Mouse (Mus musculus) hindbrain, postnatal 0 days (tissue): Measurements from ENCODE around the gene Gpnmb. TPM values are rescaled to one million over a fixed set of nuclear protein-coding genes. Genes with fewer than 3 reads are reported as not detected.

ENCODE experiments used
- ATAC-seq: fragments of 200-750 bp; cut with Nextera tagmentation; 2 replicates; pipeline ENCODE4 v1.8.0; 2017; ENCODE audit warnings: mild to moderate bottlenecking, moderate TSS enrichment, moderate library complexity
- DNase-seq: peaks from one replicate; pipeline ENCODE4 v3.0.0-alpha.2; 2015; ENCODE audit warnings: low spot score
- H3K27ac ChIP-seq: fragments of 300-500 bp; sonication (generic); 2 replicates; pipeline ENCODE4 v1.5.1; 2014; ENCODE audit warnings: mild to moderate bottlenecking
- H3K27me3 ChIP-seq: fragments of 300-500 bp; sonication (generic); 2 replicates; pipeline ENCODE4 v1.6.1; 2014; ENCODE audit warnings: low read length, mixed read lengths; ENCODE audit not compliant: insufficient read depth
- H3K36me3 ChIP-seq: fragments of 300-500 bp; sonication (generic); 2 replicates; pipeline ENCODE4 v1.6.1; 2014; ENCODE audit warnings: low read length, mixed read lengths; ENCODE audit not compliant: insufficient read depth
- H3K4me1 ChIP-seq: fragments of 300-500 bp; sonication (generic); 2 replicates; pipeline ENCODE4 v1.6.1; 2014; ENCODE audit warnings: antibody characterized with exemption, low read length, mixed read lengths; ENCODE audit not compliant: insufficient read depth
- H3K4me2 ChIP-seq: fragments of 300-500 bp; sonication (generic); 2 replicates; pipeline ENCODE4 v1.6.1; 2014; ENCODE audit warnings: low read depth, mild to moderate bottlenecking, low read length, moderate library complexity, mixed read lengths
- H3K4me3 ChIP-seq: fragments of 300-500 bp; sonication (generic); 2 replicates; pipeline ENCODE4 v1.5.1; 2014; ENCODE audit warnings: low read length
- H3K9ac ChIP-seq: fragments of 300-500 bp; sonication (generic); replicated peaks from 2 replicates; pipeline ENCODE4 v1.6.1; 2014; ENCODE audit warnings: mild to moderate bottlenecking, low read length, moderate library complexity, mixed read lengths
- H3K9me3 ChIP-seq: fragments of 300-500 bp; sonication (generic); 2 replicates; pipeline ENCODE4 v1.6.1; 2016; ENCODE audit warnings: low read length, mixed read lengths
- CTCF ChIP-seq: IDR thresholded peaks from 2 replicates; pipeline ENCODE4 v1.5.1; 2016; ENCODE audit warnings: antibody characterized with exemption, control low read depth, low read depth
- WGBS: fragments of 180-500 bp; shearing (Covaris S2); extraction: QIAGEN DNeasy Blood & Tissue Kit; methylation state at CpG from one replicate; pipeline ENCODE4 v1.1.7; 2014; 5-methylcytosine and 5-hydroxymethylcytosine counted together
- polyA plus RNA-seq: library from polyadenylated mRNA; unstranded; fragments of >200 nt; fragmentation: Nextera tagmentation; extraction: Ambion mirVana; gene quantifications from 2 replicates; pipeline ENCODE4 v1.2.1, GENCODE M21; 2015
- total RNA-seq: library from RNA; depleted of rRNA; stranded (reverse); fragments of >200 nt; gene quantifications from 2 replicates; pipeline ENCODE4 v1.2.3, GENCODE M21; 2014

Gene Gpnmb
- total and polyA plus RNA-seq, 2 experiments from 2014 or later, result 0.45 to 0.89 TPM

DNA sequence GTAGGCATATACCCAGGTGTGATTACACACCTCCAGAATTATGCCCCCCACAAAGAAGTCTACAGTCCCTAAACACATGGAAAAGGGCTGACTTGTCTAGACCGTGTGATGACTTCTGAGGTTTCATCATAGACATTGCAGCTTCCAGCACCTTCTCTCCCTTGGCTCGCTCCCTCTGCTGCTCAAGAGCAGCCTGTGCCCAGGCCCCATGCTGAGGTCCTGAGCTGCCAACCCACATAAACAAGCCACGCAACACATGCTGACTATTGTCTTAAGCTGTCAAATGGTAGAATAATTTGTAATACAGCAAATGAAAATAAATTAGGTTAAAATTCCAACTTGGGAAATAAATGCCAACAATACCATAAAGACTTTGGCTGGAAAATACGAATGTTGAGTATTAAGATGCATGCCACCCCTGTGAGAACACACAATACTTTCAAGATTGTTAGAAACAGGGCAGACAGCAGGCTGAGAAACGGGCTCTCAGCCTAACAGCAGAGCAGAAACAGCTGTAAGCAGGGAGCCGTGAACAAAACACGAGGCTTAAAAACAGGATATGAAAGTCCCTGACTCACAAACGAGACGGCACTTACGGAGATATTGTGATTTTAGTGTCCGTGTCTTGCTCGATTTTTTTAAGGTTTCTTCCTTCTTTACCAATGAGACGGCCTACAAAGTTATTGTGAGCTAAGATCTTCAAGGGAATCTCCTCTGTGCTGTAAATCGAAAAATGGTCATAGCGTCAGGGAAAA lies 70.6 kb downstream of the Gpnmb start:
- H3K4me2 ChIP-seq, result no peak overlapping the region
- no peaks in the 10 kb centered on the region for H3K9me3 ChIP-seq
- 0 out of 2 replicates have a peak, but pooled peaks cover 3% of the 10 kb centered on the region for H3K36me3 ChIP-seq
- no peak for TF ChIP-seq CTCF
- no peak overlapping the region for H3K27ac ChIP-seq
- no peak for DNase-seq
- WGBS, result 73% methylated on average over 15 of the region's 15 CpGs
- no peak overlapping the region for H3K4me3 ChIP-seq
- no peak for ATAC-seq
- no peak overlapping the region for H3K9ac ChIP-seq
- H3K4me1 ChIP-seq, result no peaks in the 10 kb centered on the region
- H3K27me3 ChIP-seq, result no peaks in the 10 kb centered on the region

- DNase-seq (no peak), ATAC-seq (no peak)
- Histone ChIP-seq H3K9ac (no peak overlapping the region), H3K4me1 (no peaks in the 10 kb centered on the region), H3K27me3 (no peaks in the 10 kb centered on the region), H3K4me2 (no peak overlapping the region), H3K9me3 (no peaks in the 10 kb centered on the region), H3K36me3 (no peaks in the 10 kb centered on the region), H3K4me3 (no peak overlapping the region), H3K27ac (no peak overlapping the region)
- no peak for TF ChIP-seq CTCF
- WGBS, result 89% methylated on average over 2 of the region's 2 CpGs
Measured at GRCm38 (mm10) chr6:49109196-49109595, 72.8 kb downstream of the Gpnmb start.

GRCm38 (mm10) chr6:49113895-49114294 lies 77.5 kb downstream of the Gpnmb start:
- 85% methylated on average over 7 of the region's 7 CpGs for WGBS
- no peak overlapping the region for H3K27ac ChIP-seq
- ATAC-seq, result no peak
- H3K9ac ChIP-seq, result no peak overlapping the region
- H3K4me2 ChIP-seq, result no peak overlapping the region
- no peak for TF ChIP-seq CTCF
- no peaks in the 10 kb centered on the region for H3K36me3 ChIP-seq
- no peaks in the 10 kb centered on the region for H3K4me1 ChIP-seq
- H3K27me3 ChIP-seq, result no peaks in the 10 kb centered on the region
- no peaks in the 10 kb centered on the region for H3K9me3 ChIP-seq
- H3K4me3 ChIP-seq, result no peak overlapping the region
- no peak for DNase-seq

DNA sequence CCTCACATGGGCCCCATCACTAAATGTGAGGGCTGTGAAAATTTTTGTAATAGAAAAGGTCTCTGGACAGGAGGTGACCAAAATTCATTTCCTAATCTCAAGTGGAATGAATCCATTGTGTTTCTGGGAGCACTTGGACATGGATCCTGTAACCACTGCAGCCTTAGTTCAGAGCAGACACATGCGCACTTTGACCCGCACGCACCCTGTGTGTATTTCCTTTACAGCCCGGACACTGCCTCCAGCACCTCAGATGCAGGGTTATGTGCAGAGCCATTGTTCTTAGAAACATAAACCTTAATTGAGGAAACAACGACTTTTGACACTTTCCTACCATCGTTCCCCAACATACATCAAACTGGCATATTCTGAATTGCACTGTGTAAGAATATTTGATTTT lies 78.1 kb downstream of the Gpnmb start:
- no peak overlapping the region for H3K4me2 ChIP-seq
- WGBS, result 95% methylated on average over 6 of the region's 6 CpGs
- no peaks in the 10 kb centered on the region for H3K27me3 ChIP-seq
- H3K4me1 ChIP-seq, result no peaks in the 10 kb centered on the region
- no peaks in the 10 kb centered on the region for H3K9me3 ChIP-seq
- H3K4me3 ChIP-seq, result no peak overlapping the region
- no peaks in the 10 kb centered on the region for H3K36me3 ChIP-seq
- no peak for ATAC-seq
- no peak for TF ChIP-seq CTCF
- DNase-seq, result no peak
- no peak overlapping the region for H3K27ac ChIP-seq
- no peak overlapping the region for H3K9ac ChIP-seq

DNA sequence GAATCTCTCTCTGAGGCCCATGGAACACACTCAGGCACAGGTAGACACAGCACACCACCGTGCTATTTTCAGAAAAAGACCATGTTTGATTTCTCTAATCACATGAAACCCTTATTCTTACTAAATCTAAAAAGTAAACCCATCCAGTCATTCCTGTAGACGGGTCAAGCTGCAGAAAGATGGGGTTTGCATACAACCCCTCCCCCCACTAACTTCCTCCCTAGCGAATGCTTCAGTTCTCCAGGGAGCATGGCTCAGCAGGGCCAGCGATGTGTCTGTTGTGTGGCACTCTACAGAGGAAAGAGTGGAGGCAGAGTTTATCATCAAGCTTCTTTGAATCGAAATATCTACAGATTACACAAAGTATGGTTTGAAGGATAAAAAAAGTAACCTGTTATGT lies 79.2 kb downstream of the Gpnmb start:
- Histone ChIP-seq H3K4me1 (no peaks in the 10 kb centered on the region), H3K4me2 (no peak overlapping the region), H3K9ac (no peak overlapping the region), H3K27me3 (no peaks in the 10 kb centered on the region), H3K36me3 (no peaks in the 10 kb centered on the region), H3K4me3 (no peak overlapping the region), H3K27ac (no peak overlapping the region), H3K9me3 (no peaks in the 10 kb centered on the region)
- TF ChIP-seq CTCF, result no peak
- DNase-seq, result no peak
- 74% methylated on average over 5 of the region's 5 CpGs for WGBS
- ATAC-seq, result no peak

DNA sequence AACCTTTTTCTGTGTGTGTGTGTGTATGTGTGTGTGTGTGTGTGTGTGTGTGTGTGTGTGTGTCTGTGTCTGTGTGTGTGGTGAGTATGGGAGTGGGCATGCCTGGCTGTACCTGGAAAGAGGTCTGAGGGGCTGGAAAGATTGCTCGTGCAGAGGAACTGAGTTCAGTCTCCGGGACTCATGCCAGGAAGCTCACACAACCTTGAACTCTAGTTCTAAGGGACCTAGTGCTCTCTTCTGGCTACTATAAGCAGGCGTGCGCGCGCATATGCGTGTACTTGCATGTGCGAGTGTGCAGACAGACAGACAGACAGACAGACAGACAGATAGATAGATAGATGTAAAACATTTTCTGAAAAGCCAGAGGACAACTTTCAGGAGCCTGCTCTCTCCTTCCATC lies 79.9 kb downstream of the Gpnmb start:
- Histone ChIP-seq H3K4me1 (no peaks in the 10 kb centered on the region), H3K9me3 (no peaks in the 10 kb centered on the region), H3K4me3 (no peak overlapping the region), H3K27ac (no peak overlapping the region), H3K27me3 (no peaks in the 10 kb centered on the region), H3K9ac (no peak overlapping the region), H3K4me2 (no peak overlapping the region), H3K36me3 (no peaks in the 10 kb centered on the region)
- TF ChIP-seq CTCF, result no peak
- no peak for DNase-seq
- 94% methylated on average over 8 of the region's 8 CpGs for WGBS
- ATAC-seq, result no peak

GRCm38 (mm10) chr6:49118446-49118845 lies 82.1 kb downstream of the Gpnmb start:
- H3K9ac ChIP-seq, result no peak overlapping the region
- no peak for DNase-seq
- 81% methylated on average over 8 of the region's 8 CpGs for WGBS
- no peaks in the 10 kb centered on the region for H3K27me3 ChIP-seq
- H3K36me3 ChIP-seq, result no peaks in the 10 kb centered on the region
- H3K9me3 ChIP-seq, result no peaks in the 10 kb centered on the region
- H3K27ac ChIP-seq, result no peak overlapping the region
- H3K4me3 ChIP-seq, result no peak overlapping the region
- no peak for TF ChIP-seq CTCF
- H3K4me1 ChIP-seq, result no peaks in the 10 kb centered on the region
- no peak for ATAC-seq
- no peak overlapping the region for H3K4me2 ChIP-seq
